Mouse (Mus musculus) E14TG2a.4 (cell line): ENCODE results near the gene Ccnk.

Experiments used
- CTCF ChIP-seq: conservative IDR thresholded peaks from 2 replicates; pipeline ENCODE4 v1.5.1; 2014; ENCODE audit warnings: low read length
- NANOG ChIP-seq: IDR thresholded peaks from 2 replicates; pipeline ENCODE4 v1.6.1; 2014; ENCODE audit warnings: borderline replicate concordance, low read length, mixed read lengths
- POU5F1 ChIP-seq: IDR thresholded peaks from 2 replicates; pipeline ENCODE4 v1.6.1; 2014; ENCODE audit warnings: low read length, borderline replicate concordance

DNA sequence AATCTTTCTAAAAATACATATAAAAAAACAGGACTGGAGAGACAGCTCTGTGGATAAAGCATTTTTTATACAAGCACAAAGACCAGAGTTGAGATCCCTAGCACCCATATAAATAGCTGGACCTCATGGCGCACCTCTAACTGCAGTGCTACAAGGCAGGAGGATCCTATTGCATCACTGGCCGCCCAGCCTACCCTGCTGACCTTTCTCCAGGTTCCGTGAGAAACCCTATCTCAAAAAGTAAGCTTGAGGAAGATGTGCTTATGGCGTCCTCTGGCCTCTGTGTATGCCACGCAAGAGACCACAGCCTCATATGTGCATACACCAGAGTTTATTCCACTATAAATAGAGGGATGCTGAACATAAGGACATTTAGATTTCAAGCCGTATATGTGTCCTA is 2.3 kb downstream of the Ccnk start:
- TF ChIP-seq CTCF (no peak), NANOG (no peak), POU5F1 (no peak)
